Mouse (Mus musculus) heart, embryonic 16.5 days (tissue): ENCODE results near the gene Fabp6. TPM values are rescaled to one million over a fixed set of nuclear protein-coding genes. Genes with fewer than 3 reads are reported as not detected.

Source experiments
- ATAC-seq: fragments of 200-750 bp; cut with Nextera tagmentation; replicated peaks from 2 replicates; pipeline ENCODE4 v1.8.0; 2017; ENCODE audit warnings: moderate number of reproducible peaks; ENCODE audit not compliant: insufficient read depth, low FRiP score; ENCODE audit errors: extremely low read depth
- H3K27ac ChIP-seq: fragments of 300-500 bp; sonication (generic); 2 replicates; pipeline ENCODE4 v1.5.1; 2014; ENCODE audit warnings: mild to moderate bottlenecking, low read length, control low read depth, moderate library complexity
- H3K27me3 ChIP-seq: fragments of 300-500 bp; sonication (generic); 2 replicates; pipeline ENCODE4 v1.6.1; 2014; ENCODE audit warnings: low read length, mixed read lengths; ENCODE audit not compliant: control insufficient read depth, insufficient read depth
- H3K36me3 ChIP-seq: fragments of 300-500 bp; sonication (generic); 2 replicates; pipeline ENCODE4 v1.6.1; 2014; ENCODE audit not compliant: control insufficient read depth, insufficient read depth
- H3K4me1 ChIP-seq: fragments of 300-500 bp; sonication (generic); 2 replicates; pipeline ENCODE4 v1.6.1; 2014; ENCODE audit warnings: low read length, mixed read lengths; ENCODE audit not compliant: control insufficient read depth, insufficient read depth
- H3K4me2 ChIP-seq: fragments of 300-500 bp; sonication (generic); 2 replicates; pipeline ENCODE4 v1.6.1; 2014; ENCODE audit warnings: low read depth, mild to moderate bottlenecking, control low read depth, low read length
- H3K4me3 ChIP-seq: fragments of 300-500 bp; sonication (generic); 2 replicates; pipeline ENCODE4 v1.5.1; 2014; ENCODE audit warnings: mild to moderate bottlenecking, control low read depth, low read length
- H3K9ac ChIP-seq: fragments of 300-500 bp; sonication (generic); 2 replicates; pipeline ENCODE4 v1.6.1; 2014; ENCODE audit warnings: low read length, control low read depth
- H3K9me3 ChIP-seq: fragments of 300-500 bp; sonication (generic); replicated peaks from 2 replicates; pipeline ENCODE4 v1.6.1; 2016; ENCODE audit warnings: low read length; ENCODE audit not compliant: control insufficient read depth
- WGBS: fragments of 180-500 bp; shearing (Covaris S2); extraction: QIAGEN DNeasy Blood & Tissue Kit; methylation state at CpG from one replicate; pipeline ENCODE4 v1.1.7; 2014; 5-methylcytosine and 5-hydroxymethylcytosine counted together
- polyA plus RNA-seq: library from polyadenylated mRNA; unstranded; fragments of >200 nt; fragmentation: Nextera tagmentation; extraction: Ambion mirVana; gene quantifications from 2 replicates; pipeline ENCODE4 v1.2.1, GENCODE M21; 2015

Fabp6 gene
- polyA plus RNA-seq, 1 experiment from 2014 or later: 18.3 TPM

- H3K9ac ChIP-seq: peak overlapping the region; percentile 22; the same call in 1 of the 2 replicates
- no peak overlapping the region for H3K4me2 ChIP-seq
- ATAC-seq: no peak
- H3K4me1 ChIP-seq: peaks cover 67% of the 10 kb centered on the region
- WGBS: 70% methylated on average over 4 of the region's 4 CpGs
- H3K36me3 ChIP-seq: peaks cover 3% of the 10 kb centered on the region; the same call in 1 of the 2 replicates
- peak overlapping the region; percentile 52 for H3K27ac ChIP-seq
- H3K9me3 ChIP-seq: no peaks in the 10 kb centered on the region
- H3K27me3 ChIP-seq: no peaks in the 10 kb centered on the region
- no peak overlapping the region for H3K4me3 ChIP-seq
Observed at GRCm38 (mm10) chr11:43546678-43547077, 54.7 kb downstream of the Fabp6 start.

Other genes starting within 250 kb of the Fabp6 start
- 110 and 121 TPM in 2 replicates for gene Pttg1, start 175.3 kb downstream of the Fabp6 start, polyA plus RNA-seq
- gene Slu7, start 167.8 kb downstream of the Fabp6 start, polyA plus RNA-seq: 37.6 and 40.5 TPM in 2 replicates
- 6.2 and 6.3 TPM in 2 replicates for gene C1qtnf2, start 127.3 kb downstream of the Fabp6 start, polyA plus RNA-seq
- gene Ccnjl, start 72.8 kb downstream of the Fabp6 start, polyA plus RNA-seq: 19.5 and 20.4 TPM in 2 replicates
- gene 4933415A04Rik, start 14.5 kb downstream of the Fabp6 start, polyA plus RNA-seq: 4.5 and 5.5 TPM in 2 replicates
- gene Pwwp2a, start 80.5 kb upstream of the Fabp6 start, polyA plus RNA-seq: 15.5 and 17.4 TPM in 2 replicates
- gene Ttc1, start 146.5 kb upstream of the Fabp6 start, polyA plus RNA-seq: 50.1 and 54.9 TPM in 2 replicates